Mouse (Mus musculus) megakaryocyte-erythroid progenitor cell, adult 5-6 weeks (primary cell): ENCODE data around the gene Zfp367. TPM values are rescaled to one million over a fixed set of nuclear protein-coding genes. Genes with fewer than 3 reads are reported as not detected.

Experiments used
- ATAC-seq: replicated peaks from 2 replicates; pipeline ENCODE4 v1.8.0; 2016; ENCODE audit warnings: mild to moderate bottlenecking, inconsistent platforms; ENCODE audit not compliant: severe bottlenecking, poor library complexity, low FRiP score, low TSS enrichment
- total RNA-seq, 2 experiments: library from RNA; stranded (forward) in 1 of 2; stranded (reverse) in 1 of 2; fragments of 200-1000, 215-1000 nt in 1 of 2; fragments of >200 nt in 1 of 2; fragmentation: Nextera tagmentation in 1 of 2; gene quantifications; 2 replicates each; pipeline ENCODE4 v1.2.3; 2014 to 2017

Gene Zfp367
- total RNA-seq, 2 experiments from 2014 or later, result 30.2 to 62.6 TPM

DNA sequence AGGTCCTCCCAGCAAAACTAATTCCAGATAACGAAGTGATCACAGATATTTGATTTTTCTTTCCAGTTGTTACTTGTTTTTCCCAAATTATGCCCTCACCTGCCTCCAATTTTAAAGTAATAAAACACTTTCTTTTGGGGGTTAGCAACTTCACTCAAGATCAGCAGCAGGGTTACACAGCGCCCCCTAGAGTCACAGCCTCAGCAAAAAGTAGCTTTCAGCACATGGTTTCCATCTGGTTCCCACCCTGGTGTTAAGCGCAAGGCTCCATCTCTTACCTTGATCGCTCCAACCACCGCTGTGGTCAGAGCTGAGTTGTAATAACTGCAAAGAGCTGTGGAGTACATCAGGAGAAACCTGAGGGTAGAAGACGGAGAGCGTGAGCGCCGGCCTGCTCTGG lies 54.0 kb downstream of the Zfp367 start:
- ATAC-seq, result no peak

DNA sequence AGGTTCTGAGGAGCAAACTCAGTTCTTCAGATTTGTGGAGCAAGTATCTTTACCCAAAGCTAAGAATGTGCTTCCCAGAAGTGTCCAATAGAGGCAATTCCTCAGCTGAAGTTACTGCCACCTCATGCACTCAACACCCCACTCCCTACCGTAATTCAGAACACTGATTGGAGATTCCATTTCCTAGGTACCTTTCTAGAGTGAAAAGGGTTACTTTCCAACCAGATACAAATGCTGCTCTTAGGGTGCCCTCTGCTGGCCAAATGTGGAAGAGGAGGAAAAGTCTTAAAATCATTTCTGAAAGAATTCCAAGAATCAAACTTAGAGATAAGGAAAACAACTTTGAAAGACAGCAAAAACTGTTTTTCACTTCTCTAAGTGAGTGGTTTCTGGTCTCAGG lies 59.7 kb downstream of the Zfp367 start:
- peak; percentile 65 for ATAC-seq

DNA sequence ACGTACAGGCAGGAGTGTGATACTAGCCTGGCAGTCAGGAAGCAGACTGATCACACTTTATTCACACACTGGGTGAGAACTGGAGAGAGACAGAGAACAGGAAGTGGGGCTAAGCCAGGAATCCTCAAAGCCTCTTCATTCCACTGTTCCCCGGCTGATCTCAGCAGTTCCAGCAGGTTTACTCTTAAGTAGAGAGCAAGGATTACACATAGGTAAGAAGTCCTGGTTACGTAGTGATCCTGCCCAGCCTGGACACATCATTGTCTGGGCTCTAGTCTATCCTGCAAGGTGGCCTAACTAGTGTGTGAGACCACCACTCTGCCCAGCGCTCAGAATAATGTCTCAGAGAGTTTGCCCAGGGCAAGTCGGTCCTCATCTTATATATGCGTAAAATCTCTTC lies 60.2 kb downstream of the Zfp367 start:
- no peak for ATAC-seq

DNA sequence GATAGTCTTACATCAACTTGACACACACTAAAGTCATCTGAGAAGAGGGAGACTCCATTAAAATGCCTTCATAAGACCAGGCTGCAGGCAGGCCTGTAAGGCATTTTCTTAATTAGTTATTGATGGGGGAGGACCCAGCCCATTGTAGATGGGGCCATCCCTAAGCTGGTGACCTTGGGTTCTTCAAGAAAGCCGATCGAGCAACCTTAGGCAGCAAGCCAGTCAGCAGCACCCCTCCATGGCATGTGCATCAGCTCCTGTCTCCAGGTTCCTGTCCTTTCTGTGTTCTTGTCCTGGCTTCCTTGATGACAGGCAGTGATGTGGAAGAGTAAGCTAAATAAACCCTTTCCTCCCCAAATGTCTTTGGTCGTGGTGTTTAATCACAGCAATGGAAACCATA lies 60.9 kb downstream of the Zfp367 start:
- ATAC-seq, result no peak

DNA sequence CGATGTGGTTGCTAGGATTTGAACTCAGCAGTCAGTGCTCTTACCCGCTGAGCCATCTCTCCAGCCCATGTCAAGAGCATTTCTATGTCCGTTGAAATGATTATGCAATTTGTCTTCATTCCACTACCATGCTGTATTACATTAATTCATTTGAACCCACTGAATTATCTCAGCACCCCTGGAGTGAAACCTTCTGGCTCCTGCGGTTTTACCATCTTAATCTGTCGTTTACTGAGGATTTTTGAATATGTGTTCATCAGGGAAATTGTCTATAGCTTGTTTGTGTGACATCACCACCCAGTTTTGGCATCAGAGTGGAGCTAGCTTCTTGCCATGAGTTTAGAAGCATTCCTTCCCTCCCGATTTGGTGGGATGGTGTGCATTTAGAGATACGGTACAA lies 62.0 kb downstream of the Zfp367 start:
- ATAC-seq, result no peak

DNA sequence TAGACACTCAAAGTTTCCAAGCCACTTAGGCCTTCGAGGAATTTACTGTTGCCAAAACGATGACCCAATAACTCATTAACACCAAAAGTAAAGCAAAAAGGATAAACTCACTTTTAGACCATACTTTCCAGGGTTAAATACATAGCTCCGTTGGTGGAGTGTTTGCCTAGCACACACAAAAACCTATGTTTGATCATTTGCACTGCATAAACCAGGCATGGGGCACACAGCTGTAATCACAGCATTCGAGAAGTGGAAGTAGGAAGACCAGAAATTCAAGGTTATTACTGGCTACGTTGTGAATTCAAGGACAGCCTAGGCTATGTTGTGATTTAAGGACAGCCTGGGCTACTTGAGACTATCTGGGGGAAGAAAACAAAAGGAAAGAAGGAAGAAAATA lies 62.7 kb downstream of the Zfp367 start:
- ATAC-seq, result no peak

DNA sequence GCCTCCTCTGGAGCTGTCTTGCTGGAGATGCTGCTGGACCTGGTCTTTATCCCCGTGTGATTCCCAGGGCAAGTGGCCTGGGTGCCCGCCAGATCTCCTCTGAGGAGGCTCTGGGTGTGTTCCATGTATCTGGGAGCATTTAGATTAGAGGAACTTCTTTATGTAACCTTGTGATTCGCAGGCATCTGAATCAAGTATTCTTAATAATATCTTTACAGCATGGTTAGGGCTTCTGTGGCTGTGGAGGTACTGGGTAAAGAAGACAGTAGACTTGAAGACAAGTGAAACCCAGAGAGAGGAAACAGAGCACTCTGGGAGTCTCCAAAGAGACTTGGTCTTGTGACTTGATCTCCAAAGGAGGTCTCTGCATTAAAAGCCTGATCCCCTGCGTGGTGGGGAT lies 63.9 kb downstream of the Zfp367 start, which contains the start of gene Hsd17b3:
TSS of gene Hsd17b3 (minus strand) at position 101 of the 400 bp plus-strand sequence.
- no peak for ATAC-seq

DNA sequence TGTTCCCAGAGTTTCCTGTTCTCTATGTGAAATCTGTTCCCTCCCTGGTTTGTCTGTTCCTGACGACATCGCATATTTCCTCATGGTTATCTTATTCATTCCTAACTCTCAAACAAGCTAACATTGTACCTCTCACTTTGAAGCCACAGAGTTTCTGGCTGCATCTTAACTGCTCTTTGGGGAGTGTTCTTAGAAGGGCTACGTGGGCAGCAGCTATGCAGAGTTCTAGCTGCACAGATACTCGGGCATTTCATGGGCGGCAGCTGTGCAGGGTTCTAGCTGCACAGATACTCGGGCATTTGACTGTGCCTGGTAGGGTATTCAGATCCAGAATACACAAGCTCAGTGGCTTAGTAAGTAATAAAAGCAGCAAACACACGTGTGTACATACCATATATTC lies 64.9 kb downstream of the Zfp367 start:
- ATAC-seq, result no peak

DNA sequence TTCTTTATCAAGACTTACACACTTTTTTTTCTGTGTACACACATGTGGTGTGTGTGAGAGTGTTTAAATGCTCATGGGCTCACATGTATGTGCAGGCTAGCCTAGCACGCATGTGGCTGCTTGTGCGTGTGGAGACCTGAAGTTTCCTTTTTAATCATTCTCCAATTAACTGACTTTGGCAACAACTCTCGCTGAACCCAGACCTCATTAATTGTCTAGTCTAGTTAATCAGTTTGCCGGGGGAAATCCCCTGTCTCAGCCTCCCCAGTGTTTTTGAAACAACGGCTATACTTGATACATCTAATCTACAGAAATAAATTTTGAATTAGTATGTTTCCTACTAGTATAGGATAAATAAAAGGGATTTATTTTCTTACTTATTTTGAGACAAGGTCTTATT lies 67.0 kb downstream of the Zfp367 start:
- no peak for ATAC-seq

DNA sequence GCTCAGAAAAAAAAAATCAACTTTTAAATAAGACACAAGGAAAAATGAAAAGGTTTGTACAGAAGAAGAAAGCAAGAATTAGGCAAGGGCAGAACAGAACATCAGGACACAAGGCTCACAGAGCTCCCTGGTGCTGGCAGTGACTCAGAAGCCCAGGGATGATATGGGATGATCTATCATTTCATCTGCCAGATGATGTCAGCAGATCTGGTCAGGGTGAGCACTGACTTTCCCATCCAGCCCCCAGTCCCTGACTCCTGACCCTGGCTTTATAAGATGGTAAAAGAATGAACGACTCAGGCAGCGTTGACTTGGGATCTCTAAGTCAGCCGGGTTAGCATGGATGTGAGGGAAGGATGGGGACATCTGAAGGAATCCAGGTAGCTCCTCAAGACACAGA lies 69.7 kb downstream of the Zfp367 start:
- no peak for ATAC-seq

Other genes starting within 250 kb of the Zfp367 start
- not detected in 2 replicates for gene Hsd17b3, start 64.0 kb downstream of the Zfp367 start, total RNA-seq (2014; fragmentation: Nextera tagmentation)
- gene Hsd17b3, start 64.0 kb downstream of the Zfp367 start, total RNA-seq (2017), result not detected in 2 replicates
- gene Slc35d2, start 23.8 kb downstream of the Zfp367 start, total RNA-seq (2014; fragmentation: Nextera tagmentation), result 1.2 and 1.6 TPM in 2 replicates
- gene Slc35d2, start 23.8 kb downstream of the Zfp367 start, total RNA-seq (2017), result 3.0 and 11.7 TPM in 2 replicates
- 3.9 and 7.7 TPM in 2 replicates for gene Habp4, start 8.6 kb upstream of the Zfp367 start, total RNA-seq (2014; fragmentation: Nextera tagmentation)
- 3.4 and 5.4 TPM in 2 replicates for gene Habp4, start 8.6 kb upstream of the Zfp367 start, total RNA-seq (2017)
- gene Cdc14b, start 122.1 kb upstream of the Zfp367 start, total RNA-seq (2014; fragmentation: Nextera tagmentation), result 1.9 and 2.9 TPM in 2 replicates
- 0.50 and 4.8 TPM in 2 replicates for gene Cdc14b, start 122.1 kb upstream of the Zfp367 start, total RNA-seq (2017)
- gene Aaed1, start 159.5 kb upstream of the Zfp367 start, total RNA-seq (2014; fragmentation: Nextera tagmentation), result 20.4 and 26.9 TPM in 2 replicates
- 56.5 and 65.2 TPM in 2 replicates for gene Aaed1, start 159.5 kb upstream of the Zfp367 start, total RNA-seq (2017)
- 16.2 and 27.8 TPM in 2 replicates for gene Ctsl, start 217.7 kb upstream of the Zfp367 start, total RNA-seq (2014; fragmentation: Nextera tagmentation)
- gene Ctsl, start 217.7 kb upstream of the Zfp367 start, total RNA-seq (2017), result 53.0 and 118 TPM in 2 replicates